Mouse (Mus musculus) testis, adult 2 months (tissue): ENCODE data around the gene Wdr62.

Experiments
- CTCF ChIP-seq: fragments of 200-500 bp; IDR thresholded peaks from 2 replicates; pipeline ENCODE4 v1.5.1; 2012; ENCODE audit warnings: low read depth, mild to moderate bottlenecking, inconsistent platforms, low read length, moderate library complexity; ENCODE audit not compliant: control insufficient read depth, insufficient read depth, insufficient replicate concordance
- POLR2A ChIP-seq: fragments of 200-500 bp; IDR thresholded peaks from 2 replicates; pipeline ENCODE4 v1.6.1; 2012; ENCODE audit warnings: low read depth, mild to moderate bottlenecking, inconsistent platforms, low read length, moderate library complexity; ENCODE audit not compliant: control insufficient read depth

DNA sequence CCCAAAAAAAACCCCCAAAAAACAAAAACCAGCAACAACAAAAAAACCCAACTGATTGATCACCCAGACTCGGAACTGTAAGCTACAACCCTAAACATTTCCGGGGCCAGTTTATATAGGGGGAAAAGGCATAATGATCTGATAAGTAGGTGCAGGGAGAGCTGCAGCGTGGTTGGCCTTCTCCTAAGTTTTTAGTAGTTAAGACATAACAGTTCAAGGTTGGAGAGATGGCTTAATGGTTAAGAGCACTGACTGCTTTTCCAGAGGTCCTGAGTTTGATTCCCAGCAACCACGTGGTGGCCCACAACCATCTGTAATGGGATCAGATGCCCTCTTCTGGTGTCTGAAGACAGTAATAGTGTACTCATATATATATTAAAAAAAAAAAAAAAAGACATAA is 1.3 kb upstream of the Wdr62 start:
- TF ChIP-seq CTCF (no peak), POLR2A (no peak)
